Mouse (Mus musculus) forebrain, embryonic 13.5 days (tissue): Measurements from ENCODE around the gene Gm648. TPM values are rescaled to one million over a fixed set of nuclear protein-coding genes. Genes with fewer than 3 reads are reported as not detected.
A peak's percentile ranks its signal among the peaks of the same experiment; 100 is the strongest.
"Not testable (repeated sequence)": the region's sequence is repeated elsewhere in the genome, so short reads cannot be mapped to it uniquely, and the experiment has no call there.

Experiments
- ATAC-seq: fragments of 200-750 bp; cut with Nextera tagmentation; 2 replicates; pipeline ENCODE4 v1.8.0; 2017
- H3K27ac ChIP-seq: fragments of 300-500 bp; sonication (generic); 2 replicates; pipeline ENCODE4 v1.5.1; 2015; ENCODE audit warnings: inconsistent platforms, mild to moderate bottlenecking, moderate library complexity
- H3K27me3 ChIP-seq: fragments of 300-500 bp; sonication (generic); 2 replicates; pipeline ENCODE4 v1.6.1; 2015; ENCODE audit warnings: mild to moderate bottlenecking, inconsistent platforms
- H3K36me3 ChIP-seq: fragments of 300-500 bp; sonication (generic); 2 replicates; pipeline ENCODE4 v1.6.1; 2015; ENCODE audit warnings: mild to moderate bottlenecking, inconsistent platforms; ENCODE audit not compliant: poor library complexity, severe bottlenecking
- H3K4me1 ChIP-seq: fragments of 300-500 bp; sonication (generic); 2 replicates; pipeline ENCODE4 v1.6.1; 2015; ENCODE audit warnings: inconsistent platforms
- H3K4me2 ChIP-seq: fragments of 300-500 bp; sonication (generic); 2 replicates; pipeline ENCODE4 v1.6.1; 2015; ENCODE audit warnings: inconsistent platforms, mild to moderate bottlenecking, moderate library complexity
- H3K4me3 ChIP-seq: fragments of 300-500 bp; sonication (generic); 2 replicates; pipeline ENCODE4 v1.5.1; 2015; ENCODE audit warnings: mild to moderate bottlenecking, inconsistent platforms
- H3K9ac ChIP-seq: fragments of 300-500 bp; sonication (generic); 2 replicates; pipeline ENCODE4 v1.6.1; 2015; ENCODE audit warnings: mild to moderate bottlenecking, inconsistent platforms
- H3K9me3 ChIP-seq: fragments of 300-500 bp; sonication (generic); replicated peaks from 2 replicates; pipeline ENCODE4 v1.6.1; 2016; ENCODE audit warnings: inconsistent platforms
- WGBS: fragments of 180-500 bp; shearing (Covaris S2); methylation state at CpG from one replicate; pipeline ENCODE4 v1.1.7; 2015; 5-methylcytosine and 5-hydroxymethylcytosine counted together
- polyA plus RNA-seq: library from polyadenylated mRNA; unstranded; fragments of >200 nt; fragmentation: Nextera tagmentation; extraction: Ambion mirVana; gene quantifications from 2 replicates; pipeline ENCODE4 v1.2.1, GENCODE M21; 2015

Gm648 gene
- polyA plus RNA-seq, result not detected in 2 replicates

DNA sequence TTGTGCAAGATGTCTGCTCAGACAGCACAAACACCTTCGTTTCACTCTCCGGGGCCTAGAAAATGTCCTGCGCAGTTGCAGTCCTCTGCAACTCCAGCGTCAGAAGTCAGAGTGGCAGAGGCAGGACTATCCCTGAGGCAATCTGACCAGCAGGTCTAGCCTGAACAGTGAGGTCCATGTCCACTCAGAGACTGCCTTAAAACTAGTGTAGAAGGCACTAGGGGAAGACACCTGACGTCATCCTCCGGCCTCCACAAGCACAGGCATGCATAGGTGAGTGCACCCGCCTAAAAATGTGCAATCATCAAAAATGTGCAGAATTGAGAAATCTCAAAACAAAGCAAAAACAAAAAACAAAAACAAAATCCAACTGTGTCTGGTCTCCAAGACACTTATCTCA lies at the start of gene Gm648:
TSS of gene Gm648 (minus strand) at position 101 of the 400 bp plus-strand sequence.
- Histone ChIP-seq H3K36me3 (no peaks in the 10 kb centered on the region), H3K27ac (no peak within 1 kb of the TSS), H3K27me3 (no peaks in the 10 kb centered on the region), H3K4me3 (no peak within 1 kb of the TSS), H3K4me1 (no peaks in the 10 kb centered on the region), H3K9me3 (no peaks in the 10 kb centered on the region), H3K4me2 (no peak within 1 kb of the TSS), H3K9ac (no peak within 1 kb of the TSS)
- WGBS, result 92% methylated on average over 7 of the region's 7 CpGs
- ATAC-seq, result no peak

DNA sequence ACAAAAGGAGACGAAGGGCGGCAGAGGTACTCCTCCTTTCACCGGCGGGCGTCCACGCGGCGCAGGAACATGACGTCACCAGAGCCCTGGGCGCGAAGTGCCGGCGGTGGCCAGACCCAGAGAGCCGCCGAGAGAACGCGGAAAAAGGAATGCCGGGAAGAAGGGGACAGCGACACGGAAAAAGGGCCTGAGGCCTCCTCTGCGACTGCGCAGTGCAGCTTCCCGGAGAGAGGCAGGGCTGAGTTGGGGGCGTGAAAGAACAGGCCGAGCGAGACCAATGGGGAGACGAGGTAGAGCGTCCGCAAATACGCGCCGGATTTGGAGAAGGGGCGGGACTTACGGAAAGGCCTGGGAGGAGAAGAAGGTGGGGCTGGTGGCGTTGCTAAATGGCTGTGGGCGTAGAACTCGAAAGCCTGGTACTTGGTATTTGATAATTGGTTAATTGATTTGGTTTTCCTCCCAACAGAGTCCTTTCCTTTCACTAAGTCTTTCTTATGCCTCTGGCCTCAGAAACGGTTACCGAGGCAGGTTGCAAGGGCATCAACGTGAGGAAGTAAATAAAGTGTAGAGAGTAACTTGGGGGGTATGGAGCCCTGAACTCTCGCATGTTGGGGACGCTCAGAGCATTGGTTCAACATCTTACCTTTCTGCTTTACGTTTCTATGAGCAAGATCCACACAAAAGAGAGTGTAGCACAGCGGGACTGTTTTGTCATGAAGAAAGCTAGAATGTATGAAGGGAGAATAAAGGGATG lies 48.7 kb upstream of the Gm648 start, which contains the start of gene Mmgt1:
TSS of gene Mmgt1 (minus strand) at position 183 of the 754 bp plus-strand sequence.
- WGBS, result 16% methylated on average over 44 of the region's 44 CpGs
- Histone ChIP-seq H3K36me3 (no peaks in the 10 kb centered on the region), H3K9me3 (no peaks in the 10 kb centered on the region), H3K4me1 (peaks cover 6% of the 10 kb centered on the region; the same call in 1 of the 2 replicates), H3K27me3 (no peaks in the 10 kb centered on the region), H3K4me3 (peak within 1 kb of the TSS; percentile 63), H3K27ac (peak within 1 kb of the TSS; percentile 85), H3K4me2 (peak within 1 kb of the TSS; percentile 62), H3K9ac (peak within 1 kb of the TSS; percentile 78)
- ATAC-seq, result peak; percentile 99

DNA sequence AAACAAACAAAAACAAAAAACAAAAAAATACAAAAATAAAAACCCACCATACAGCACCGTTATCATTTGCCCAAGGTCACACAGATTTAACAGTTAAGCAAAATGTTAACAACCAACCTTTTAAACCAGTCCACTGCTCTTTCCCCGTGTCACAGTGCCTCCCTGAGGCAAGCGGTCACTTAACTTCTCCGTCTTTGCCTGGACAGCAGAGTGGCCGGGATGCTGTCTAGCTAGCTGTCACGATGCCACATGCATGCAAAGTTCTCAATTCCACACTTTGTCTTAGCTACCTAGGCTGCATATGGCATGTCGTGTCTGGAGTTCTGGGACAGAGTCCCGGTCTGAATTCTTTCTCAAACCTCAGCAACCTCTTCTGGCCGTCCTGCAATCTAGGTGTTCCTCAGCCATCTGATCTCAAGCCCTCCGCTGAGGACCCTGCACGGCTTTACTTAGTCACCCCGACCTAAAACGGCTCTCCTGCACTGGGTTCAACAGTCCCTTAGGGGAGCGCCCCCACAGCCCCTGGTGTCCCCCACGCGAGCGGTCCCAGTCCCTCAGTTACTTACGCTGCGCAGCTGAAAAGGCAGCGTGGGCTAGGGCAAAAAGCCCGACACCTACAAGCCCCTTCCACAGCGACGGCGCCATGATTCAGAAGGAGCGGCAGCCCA lies 47.9 kb upstream of the Gm648 start:
- Histone ChIP-seq H3K36me3 (no peaks in the 10 kb centered on the region), H3K27ac (peak overlapping the region; percentile 85), H3K4me1 (peaks cover 6% of the 10 kb centered on the region; the same call in 1 of the 2 replicates), H3K4me2 (peak overlapping the region; percentile 62), H3K9ac (peak overlapping the region; percentile 78), H3K9me3 (no peaks in the 10 kb centered on the region), H3K4me3 (peak overlapping the region; percentile 63), H3K27me3 (no peaks in the 10 kb centered on the region)
- whole genome bisulfite sequencing, result 19% methylated on average over 25 of the region's 25 CpGs
- peak; percentile 75 for ATAC-seq

DNA sequence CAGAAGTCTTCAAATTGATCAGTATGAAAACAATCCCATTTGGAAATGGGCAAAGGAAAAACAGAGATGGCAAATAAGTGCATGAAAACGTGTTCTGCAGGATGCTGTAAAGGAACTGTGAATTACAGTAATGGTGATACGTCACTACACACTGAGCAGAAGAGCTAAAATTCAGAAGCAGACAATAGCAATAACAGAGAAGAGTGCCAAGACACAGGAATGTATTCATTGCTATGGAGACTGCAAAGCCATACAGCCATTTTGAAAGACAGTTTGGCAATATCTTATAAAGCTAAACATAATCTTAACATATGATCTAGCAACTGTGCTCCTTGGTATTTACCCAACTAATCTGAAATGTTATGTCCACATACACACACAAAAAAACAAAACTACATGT lies 28.8 kb upstream of the Gm648 start:
- Histone ChIP-seq H3K4me3 (no peak overlapping the region), H3K9me3 (no peaks in the 10 kb centered on the region), H3K4me2 (no peak overlapping the region), H3K27me3 (no peaks in the 10 kb centered on the region), H3K4me1 (no peaks in the 10 kb centered on the region), H3K27ac (no peak overlapping the region), H3K36me3 (no peaks in the 10 kb centered on the region), H3K9ac (no peak overlapping the region)
- ATAC-seq, result no peak
- 80% methylated on average over 2 of the region's 2 CpGs for WGBS

DNA sequence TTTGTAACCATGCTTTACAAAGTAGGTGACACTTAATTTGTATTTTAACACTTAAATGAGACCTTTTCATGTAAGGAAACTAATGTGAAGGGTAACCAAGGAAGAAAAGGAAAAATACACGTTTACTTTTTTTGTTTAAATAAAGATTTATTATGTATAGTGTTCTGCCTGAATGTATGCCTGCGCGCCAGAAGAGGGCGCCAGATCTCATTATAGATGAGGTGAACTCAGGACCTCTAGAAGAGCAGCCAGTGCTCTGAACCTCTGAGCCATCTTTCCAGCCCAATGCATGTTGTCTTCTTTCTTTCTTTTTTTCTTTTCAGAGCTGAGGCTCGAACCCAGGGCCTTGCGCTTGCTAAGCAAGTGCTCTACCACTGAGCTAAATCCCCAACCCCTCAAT lies 23.1 kb upstream of the Gm648 start:
- ATAC-seq, result no peak
- Histone ChIP-seq H3K27ac (no peak overlapping the region), H3K4me2 (no peak overlapping the region), H3K4me1 (no peaks in the 10 kb centered on the region), H3K4me3 (no peak overlapping the region), H3K9me3 (no peaks in the 10 kb centered on the region), H3K36me3 (no peaks in the 10 kb centered on the region), H3K27me3 (no peaks in the 10 kb centered on the region), H3K9ac (no peak overlapping the region)
- 24% methylated on average over 6 of the region's 6 CpGs for WGBS

DNA sequence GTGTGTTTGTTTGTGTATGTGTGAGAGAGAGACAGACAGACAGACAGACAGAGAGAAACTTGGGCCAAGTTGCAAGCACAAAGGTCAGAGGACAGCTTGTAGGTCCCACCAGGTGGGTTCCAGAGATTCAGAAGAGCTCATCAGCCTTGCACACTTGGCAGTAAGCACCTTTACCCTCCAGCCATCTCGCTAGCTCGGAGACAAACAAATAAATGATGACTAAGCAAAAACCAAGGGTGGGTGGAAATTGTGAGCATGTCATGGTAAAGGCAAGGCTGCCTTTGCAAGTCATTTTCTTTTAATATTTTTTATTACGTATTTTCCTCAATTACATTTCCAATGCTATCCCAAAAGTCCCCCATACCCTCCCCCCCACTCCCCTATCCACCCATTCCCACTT lies 4.2 kb upstream of the Gm648 start:
- Histone ChIP-seq H3K36me3 (no peaks in the 10 kb centered on the region), H3K4me3 (no peak overlapping the region), H3K4me1 (no peaks in the 10 kb centered on the region), H3K27me3 (no peaks in the 10 kb centered on the region), H3K9ac (no peak overlapping the region), H3K27ac (no peak overlapping the region), H3K4me2 (no peak overlapping the region), H3K9me3 (no peaks in the 10 kb centered on the region)
- no peak for ATAC-seq
- 69% methylated on average over 3 of the region's 3 CpGs for WGBS

DNA sequence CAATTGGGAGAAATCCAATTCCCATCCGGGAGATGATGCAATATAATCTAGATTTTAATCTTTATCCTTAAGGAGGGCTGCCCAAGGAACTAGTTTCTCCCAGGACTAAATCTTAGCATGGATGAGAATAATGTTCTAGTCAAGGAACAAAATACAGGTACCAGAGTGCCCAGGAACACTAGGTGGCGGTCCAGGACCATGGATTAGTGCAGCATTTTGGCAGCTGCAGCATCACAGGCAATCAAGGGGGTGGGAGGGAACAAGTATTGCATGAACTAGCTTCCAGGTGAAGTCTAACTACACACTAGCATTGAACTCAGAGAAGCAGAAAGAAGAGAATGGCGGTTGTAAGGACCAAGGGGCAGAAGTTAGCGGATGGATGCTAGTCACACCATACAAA lies 12.2 kb downstream of the Gm648 start:
- ATAC-seq, result no peak

DNA sequence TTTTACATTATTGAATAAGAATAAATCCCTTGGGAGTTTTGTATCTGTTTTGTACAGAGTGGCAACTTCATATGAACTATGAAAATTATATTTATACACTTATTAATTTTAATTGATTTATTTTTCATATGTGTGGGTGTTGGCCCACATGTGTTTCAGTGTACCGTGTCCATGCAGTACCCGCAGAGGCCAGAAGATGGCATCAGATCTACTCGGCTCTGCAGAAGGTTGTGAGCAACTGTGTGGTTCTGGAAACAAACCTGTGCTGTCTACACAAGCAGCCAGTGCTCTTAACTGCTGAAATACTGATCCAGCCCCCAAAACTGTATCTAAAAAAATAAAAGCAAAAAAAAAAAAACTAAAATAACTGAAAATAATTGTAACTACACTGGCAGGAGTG lies 18.1 kb downstream of the Gm648 start:
- 15% methylated on average over 3 of the region's 3 CpGs for WGBS
- H3K9me3 ChIP-seq, result no peaks in the 10 kb centered on the region
- H3K4me2 ChIP-seq, result no peak overlapping the region
- no peaks in the 10 kb centered on the region for H3K27me3 ChIP-seq
- H3K4me1 ChIP-seq, result no peaks in the 10 kb centered on the region
- ATAC-seq, result 0 out of 2 replicates have a peak, but pooled peaks have one; percentile 51
- no peak overlapping the region for H3K4me3 ChIP-seq
- no peak overlapping the region for H3K9ac ChIP-seq
- no peak overlapping the region for H3K27ac ChIP-seq
- no peaks in the 10 kb centered on the region for H3K36me3 ChIP-seq

More for the DNA sequence above, 12.2 kb downstream of the Gm648 start:
- Histone ChIP-seq H3K4me2 (no peak overlapping the region), H3K9ac (no peak overlapping the region), H3K27me3 (no peaks in the 10 kb centered on the region), H3K27ac (no peak overlapping the region), H3K36me3 (no peaks in the 10 kb centered on the region), H3K4me3 (no peak overlapping the region), H3K9me3 (no peaks in the 10 kb centered on the region), H3K4me1 (no peaks in the 10 kb centered on the region)
- WGBS, result 47% methylated on average over 4 of the region's 4 CpGs

DNA sequence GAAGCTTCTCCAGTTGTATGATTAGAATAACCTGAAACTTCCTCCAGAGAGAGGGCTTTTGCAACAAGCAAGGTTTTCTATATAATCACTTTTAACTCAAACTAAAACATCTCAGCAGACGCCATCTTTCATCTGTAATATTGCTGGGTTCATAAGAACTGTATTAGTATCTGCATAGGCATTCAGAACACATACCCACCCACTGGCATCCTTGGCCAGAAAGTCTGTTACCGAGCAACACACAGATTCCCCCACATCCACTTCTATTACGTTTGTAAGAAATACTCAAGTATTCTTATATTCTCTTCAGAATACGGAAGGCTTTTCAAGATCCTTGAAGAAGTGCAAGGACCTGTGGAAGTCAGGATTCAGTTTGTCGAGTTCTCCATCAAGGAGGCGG lies 25.0 kb downstream of the Gm648 start, which contains the start of gene Gm10477:
TSS of gene Gm10477 (plus strand) at position 301 of the 400 bp plus-strand sequence.
- H3K27me3 ChIP-seq, H3K9ac ChIP-seq, ATAC-seq, H3K4me1 ChIP-seq, H3K27ac ChIP-seq, H3K36me3 ChIP-seq, H3K4me2 ChIP-seq, H3K4me3 ChIP-seq, H3K9me3 ChIP-seq: not testable (repeated sequence)
- 81% methylated on average over 6 of the region's 6 CpGs for WGBS

DNA sequence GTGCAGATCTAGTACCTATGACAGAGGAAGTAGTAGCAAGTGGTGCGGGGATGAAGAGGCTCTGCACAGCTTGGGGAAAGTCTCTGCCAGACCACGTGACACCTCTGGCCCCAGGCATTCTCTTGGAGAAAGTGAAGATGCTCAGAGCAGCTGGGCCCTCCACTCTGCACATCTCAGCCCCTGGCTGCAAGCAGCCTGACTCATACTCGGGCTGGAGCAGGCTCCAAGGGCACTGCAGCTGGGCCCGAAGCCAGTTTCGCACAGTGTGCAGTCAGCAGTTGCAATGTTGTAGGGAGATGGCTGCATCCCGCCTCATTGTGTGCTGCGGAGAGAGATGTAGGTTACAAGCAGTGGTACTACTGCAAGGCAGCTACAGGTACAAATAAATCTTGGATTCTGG lies 52.2 kb downstream of the Gm648 start:
- Histone ChIP-seq H3K4me1 (no peaks in the 10 kb centered on the region), H3K36me3 (0 out of 2 replicates have a peak, but pooled peaks cover 6% of the 10 kb centered on the region), H3K27me3 (no peaks in the 10 kb centered on the region), H3K4me3 (no peak overlapping the region), H3K9me3 (no peaks in the 10 kb centered on the region), H3K4me2 (no peak overlapping the region), H3K9ac (no peak overlapping the region), H3K27ac (no peak overlapping the region)
- ATAC-seq, result no peak
- WGBS, result 85% methylated on average over 7 of the region's 7 CpGs
